In genomic region chr4:32305036-32305615, GRCm38 (mm10) we compare ENCODE assay signal across 8 mouse cellular contexts.
DNase-seq lines count a peak whose midpoint lies in the region; ATAC-seq and TF ChIP-seq lines count a peak whose summit lies in the region.

No protein-coding gene starts in this region.

- WGBS in embryonic facial prominence, embryonic 14.5 days = 25% methylated on average over 18 of the region's 18 CpGs
- WGBS in intestine, postnatal 0 days = 66% methylated on average over 18 of the region's 18 CpGs
- 41% methylated on average over 18 of the region's 18 CpGs for WGBS in neural tube, embryonic 13.5 days

- peak overlapping the region; percentile 36 for H3K4me3 ChIP-seq in layer of hippocampus, adult 2 months
- peak overlapping the region; percentile 4; the same call in 1 of the 2 replicates for H3K4me3 ChIP-seq in embryonic facial prominence, embryonic 14.5 days (ENCODE audit: low read depth, low read length)
- no peak overlapping the region for H3K4me3 ChIP-seq in intestine, postnatal 0 days (ENCODE audit: low read depth, low read length)
- H3K4me3 ChIP-seq in neural tube, embryonic 13.5 days = no peak overlapping the region

- peak overlapping the region; percentile 89 for H3K27ac ChIP-seq in layer of hippocampus, adult 2 months
- H3K27ac ChIP-seq in embryonic facial prominence, embryonic 14.5 days (replicated peaks; ENCODE audit: low read depth, low read length) = peak overlapping the region; percentile 86
- no peak overlapping the region for H3K27ac ChIP-seq in intestine, postnatal 0 days (ENCODE audit: low read depth, low read length)
- H3K27ac ChIP-seq in neural tube, embryonic 13.5 days (replicated peaks) = peak overlapping the region; percentile 91

- ATAC-seq in embryonic facial prominence, embryonic 14.5 days (ENCODE audit: low read depth) = no peak
- no peak for ATAC-seq in intestine, postnatal 0 days
- ATAC-seq in neural tube, embryonic 13.5 days (ENCODE audit: low read depth) = no peak
- no peak for ATAC-seq in cerebellum, adult (ENCODE audit: insufficient number of reproducible peaks, low FRiP score, low TSS enrichment)

- H3K27me3 ChIP-seq in embryonic facial prominence, embryonic 14.5 days (replicated peaks; ENCODE audit: control insufficient read depth, insufficient read depth, low read length) = no peaks in the 10 kb centered on the region
- H3K27me3 ChIP-seq in intestine, postnatal 0 days (replicated peaks; ENCODE audit: control insufficient read depth, insufficient read depth, low read length) = no peaks in the 10 kb centered on the region
- H3K27me3 ChIP-seq in neural tube, embryonic 13.5 days = no peaks in the 10 kb centered on the region

- DNase-seq in layer of hippocampus, adult 2 months (ENCODE audit: low spot score in 2 of 2) = no peak
- DNase-seq in layer of hippocampus, postnatal 36 days = no peak
- DNase-seq in embryonic facial prominence, embryonic 14.5 days (ENCODE audit: low spot score) = peak; percentile 81
- no peak for DNase-seq in gastrocnemius, postnatal 36 days
- no peak for DNase-seq in thymus, adult 18-20 months

- H3K9me3 ChIP-seq in embryonic facial prominence, embryonic 14.5 days (ENCODE audit: control insufficient read depth, low read length) = no peaks in the 10 kb centered on the region
- no peaks in the 10 kb centered on the region for H3K9me3 ChIP-seq in intestine, postnatal 0 days (ENCODE audit: control insufficient read depth)
- no peaks in the 10 kb centered on the region for H3K9me3 ChIP-seq in neural tube, embryonic 13.5 days

- no peaks in the 10 kb centered on the region for H3K36me3 ChIP-seq in embryonic facial prominence, embryonic 14.5 days (ENCODE audit: control insufficient read depth, insufficient read depth, low read length)
- H3K36me3 ChIP-seq in intestine, postnatal 0 days (ENCODE audit: control insufficient read depth, insufficient read depth) = no peaks in the 10 kb centered on the region
- H3K36me3 ChIP-seq in neural tube, embryonic 13.5 days = no peaks in the 10 kb centered on the region

- intact Hi-C loops in gastrocnemius, postnatal 36 days (cut with DNase I) = loop anchor here (5.0 kb wide), 1 partner anchor 82 kb away; no protein-coding TSS in a partner anchor

- H3K4me2 ChIP-seq in embryonic facial prominence, embryonic 14.5 days (ENCODE audit: low read depth, low read length) = peak overlapping the region; percentile 48
- peak overlapping the region; percentile 30; the same call in 1 of the 2 replicates for H3K4me2 ChIP-seq in intestine, postnatal 0 days (replicated peaks; ENCODE audit: low read depth)
- peak overlapping the region; percentile 44 for H3K4me2 ChIP-seq in neural tube, embryonic 13.5 days

- TF ChIP-seq CTCF in layer of hippocampus, adult 2 months (conservative IDR thresholded peaks at IDR 0.05) = no peak
- no peak for TF ChIP-seq CTCF in intestine, postnatal 0 days (IDR thresholded peaks at IDR 0.05; ENCODE audit: low read depth)

- H3K9ac ChIP-seq in embryonic facial prominence, embryonic 14.5 days (ENCODE audit: low read depth, low read length) = peak overlapping the region; percentile 17
- no peak overlapping the region for H3K9ac ChIP-seq in intestine, postnatal 0 days (ENCODE audit: low read depth, low read length)
- peak overlapping the region; percentile 38; the same call in 1 of the 2 replicates for H3K9ac ChIP-seq in neural tube, embryonic 13.5 days

- peaks cover 57% of the 10 kb centered on the region for H3K4me1 ChIP-seq in embryonic facial prominence, embryonic 14.5 days (ENCODE audit: control insufficient read depth, insufficient read depth, low read length)
- H3K4me1 ChIP-seq in intestine, postnatal 0 days (replicated peaks; ENCODE audit: control insufficient read depth, insufficient read depth, low read length) = 0 out of 2 replicates have a peak, but pooled peaks cover 3% of the 10 kb centered on the region
- peaks cover 72% of the 10 kb centered on the region for H3K4me1 ChIP-seq in neural tube, embryonic 13.5 days (replicated peaks)

Comparison
In these comparisons a context has a peak if more than half of its experiments do, and no peak if none do; other contexts are left out.
1. H3K4me3 ChIP-seq: peak in layer of hippocampus, adult 2 months (single experiment) and embryonic facial prominence, embryonic 14.5 days (single experiment); none in intestine, postnatal 0 days (single experiment) and neural tube, embryonic 13.5 days (single experiment).
2. Peak in every context shown above with its lines, with median percentiles within 50 percentile points of each other: H3K4me2 ChIP-seq.